Mouse (Mus musculus) megakaryocyte, adult 5-6 weeks (primary cell): ENCODE results near the gene Bbs7. TPM values are rescaled to one million over a fixed set of nuclear protein-coding genes. Genes with fewer than 3 reads are reported as not detected.
"Not testable (repeated sequence)": the region's sequence is repeated elsewhere in the genome, so short reads cannot be mapped to it uniquely, and the experiment has no call there.

Experiments used
- ATAC-seq: 2 replicates; pipeline ENCODE4 v1.8.0; 2016; ENCODE audit warnings: mild to moderate bottlenecking, inconsistent platforms; ENCODE audit not compliant: poor library complexity, severe bottlenecking
- total RNA-seq, 2 experiments: library from RNA; stranded (forward) in 1 of 2; stranded (reverse) in 1 of 2; fragments of 153-499, 151-499 nt in 1 of 2; fragments of 221-1000, 200-1000 nt in 1 of 2; gene quantifications; 2 replicates each; pipeline versions ENCODE4 v1.2.3 to v1.2.4; 2015 to 2017

Gene Bbs7
- 1.0 and 1.2 TPM in 2 replicates for total RNA-seq (2015)
- 4.8 TPM in 2 replicates for total RNA-seq (2017)

DNA sequence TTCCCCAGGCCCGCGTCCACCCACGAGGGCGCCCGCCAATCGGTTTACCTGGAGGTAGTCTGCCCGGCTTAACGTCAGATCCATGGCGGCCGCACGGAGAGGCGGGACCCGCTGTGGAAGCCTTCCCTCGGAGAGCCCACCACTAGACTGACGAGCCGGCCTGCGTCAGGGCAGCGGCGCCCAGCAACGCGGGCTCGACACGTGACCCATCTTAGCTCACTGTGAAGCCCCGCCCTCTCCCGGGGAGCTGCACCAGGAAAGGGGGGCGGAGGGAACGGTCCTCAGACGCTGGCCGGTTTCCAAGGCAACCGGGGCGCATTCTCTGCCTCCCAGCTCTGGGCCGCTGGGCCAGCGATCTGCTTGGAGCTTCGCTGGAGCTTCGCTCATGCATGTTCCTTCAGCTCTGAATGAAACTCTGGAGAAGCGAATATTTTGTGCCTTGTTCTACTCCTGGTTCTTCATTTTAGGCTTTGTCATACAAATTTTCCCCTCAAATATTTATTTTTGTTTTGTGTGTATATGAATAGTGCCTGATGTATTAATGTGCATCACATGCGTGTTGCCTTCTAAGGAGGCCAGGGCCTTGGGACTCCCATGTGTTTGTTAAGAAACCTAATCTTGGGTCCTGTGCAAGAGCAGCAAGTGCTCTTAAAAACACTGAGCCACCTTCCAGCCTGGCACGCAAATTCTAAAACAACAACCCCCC, at the start of gene Bbs7:
Gene Bbs7, minus strand, starts transcription at position 276 of the 706 bp plus-strand sequence.
- peak; percentile 99 for ATAC-seq

DNA sequence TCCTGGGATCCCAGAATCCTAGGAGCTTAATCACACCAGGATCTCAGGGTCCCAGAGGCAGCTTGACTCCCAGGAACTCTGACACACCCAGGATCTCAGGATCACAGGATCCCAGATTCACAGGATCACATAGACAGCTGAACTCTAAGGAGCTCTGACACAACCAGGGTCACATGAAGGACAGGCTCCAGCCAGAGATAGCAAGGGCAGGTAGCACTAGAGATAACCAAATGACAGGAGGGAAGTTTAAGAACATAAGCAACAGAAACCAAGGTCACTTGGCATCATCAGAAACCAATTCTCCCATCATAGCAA, 31.9 kb upstream of the Bbs7 start:
- ATAC-seq = not testable (repeated sequence)

DNA sequence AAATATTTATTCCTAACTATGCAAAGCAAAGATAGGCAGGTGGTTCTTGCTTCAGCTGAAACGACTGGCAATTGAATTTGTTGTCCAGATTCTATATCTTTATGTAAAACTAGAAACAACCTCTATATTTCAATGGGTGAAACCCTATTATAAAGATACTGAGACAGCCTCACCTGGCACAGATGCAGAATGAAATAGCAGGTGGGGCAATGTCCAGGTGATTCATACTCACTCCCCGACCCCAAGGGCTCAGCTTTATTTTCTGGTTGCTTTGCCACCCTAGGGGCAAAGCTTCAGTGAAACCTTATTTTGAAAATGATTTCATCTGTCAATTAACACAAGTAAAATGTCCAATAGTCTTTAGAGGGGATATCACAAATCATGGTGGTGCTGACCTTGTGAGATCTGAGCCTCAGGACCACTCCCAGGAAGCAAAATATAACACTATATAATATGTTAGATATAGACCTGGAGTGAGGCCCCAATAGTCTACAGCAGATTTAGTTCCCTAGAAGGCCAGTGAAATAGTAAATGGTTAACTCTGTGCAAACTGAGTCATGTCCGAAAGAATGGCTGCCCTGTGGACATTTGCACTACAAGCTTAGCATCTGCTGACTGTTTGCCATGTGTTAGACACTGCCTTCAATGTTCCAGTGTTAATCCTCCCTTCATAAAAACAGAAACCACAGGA, 31.4 kb upstream of the Bbs7 start:
- ATAC-seq = no peak

DNA sequence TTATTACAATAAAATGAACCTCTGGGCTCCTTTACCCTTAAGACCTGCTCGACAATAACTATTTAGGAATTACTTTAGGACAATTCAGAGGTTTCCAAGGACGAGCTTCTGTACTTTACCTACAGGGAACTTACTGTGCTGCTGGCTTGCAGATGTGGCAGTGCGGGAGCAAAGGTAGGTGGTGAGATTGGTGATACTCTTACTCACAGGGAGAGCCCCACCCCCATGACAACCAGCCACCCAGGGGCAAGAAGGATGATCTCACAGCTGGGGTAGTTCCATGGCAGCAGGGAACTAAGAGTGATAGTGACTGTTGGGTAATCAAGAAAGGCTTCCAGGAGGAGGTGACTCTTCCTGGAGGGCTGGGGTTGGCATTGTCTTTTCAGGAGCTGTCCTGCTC, 30.1 kb upstream of the Bbs7 start:
- ATAC-seq = no peak

GRCm38 (mm10) chr3:36642736-36643135, 29.5 kb upstream of the Bbs7 start:
- no peak for ATAC-seq

GRCm38 (mm10) chr3:36640787-36641186, 27.5 kb upstream of the Bbs7 start:
- ATAC-seq = no peak

GRCm38 (mm10) chr3:36635449-36635848, 22.2 kb upstream of the Bbs7 start:
- ATAC-seq = no peak

GRCm38 (mm10) chr3:36626803-36627202, 13.5 kb upstream of the Bbs7 start:
- ATAC-seq = no peak

DNA sequence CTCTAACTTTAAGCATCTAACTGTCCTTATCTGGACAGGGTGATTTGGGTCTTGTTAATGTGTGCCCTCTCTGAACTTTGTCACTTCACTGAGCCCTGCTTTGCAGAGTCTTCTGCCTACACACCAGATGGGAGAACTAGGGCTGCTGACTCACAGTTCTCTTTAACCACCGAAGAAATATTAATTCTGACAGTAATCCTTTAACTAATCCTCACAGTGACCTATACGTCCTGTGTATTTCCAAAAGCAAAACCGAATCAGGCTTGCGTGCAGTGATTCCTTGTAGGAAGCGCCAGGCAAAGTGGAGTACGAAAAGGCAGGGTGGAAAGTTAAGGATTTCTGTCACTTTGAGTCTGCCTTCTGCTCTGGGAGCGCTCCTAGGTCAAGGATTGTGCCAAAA, 4.9 kb upstream of the Bbs7 start:
- no peak for ATAC-seq

DNA sequence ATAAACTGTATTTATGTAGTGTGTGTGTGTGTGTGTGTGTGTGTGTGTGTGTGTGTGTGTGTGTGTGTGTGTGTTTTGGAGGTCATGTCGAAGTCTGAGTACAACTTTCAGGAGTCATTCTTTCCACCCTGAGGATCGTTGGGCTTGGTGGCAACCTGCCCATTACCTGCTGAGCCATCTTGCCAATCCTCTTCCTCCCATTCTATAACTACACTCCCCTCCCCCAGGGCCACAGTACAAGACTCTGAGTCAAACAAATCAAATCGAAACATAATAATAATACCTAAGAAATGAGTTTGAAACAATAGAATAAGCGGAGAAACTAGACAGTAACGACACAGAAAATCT, 605 bp upstream of the Bbs7 start:
- no peak for ATAC-seq

GRCm38 (mm10) chr3:36612687-36613086, 590 bp downstream of the Bbs7 start:
- no peak for ATAC-seq

- ATAC-seq = no peak
Observed at GRCm38 (mm10) chr3:36605894-36606783, 7.1 kb downstream of the Bbs7 start.

DNA sequence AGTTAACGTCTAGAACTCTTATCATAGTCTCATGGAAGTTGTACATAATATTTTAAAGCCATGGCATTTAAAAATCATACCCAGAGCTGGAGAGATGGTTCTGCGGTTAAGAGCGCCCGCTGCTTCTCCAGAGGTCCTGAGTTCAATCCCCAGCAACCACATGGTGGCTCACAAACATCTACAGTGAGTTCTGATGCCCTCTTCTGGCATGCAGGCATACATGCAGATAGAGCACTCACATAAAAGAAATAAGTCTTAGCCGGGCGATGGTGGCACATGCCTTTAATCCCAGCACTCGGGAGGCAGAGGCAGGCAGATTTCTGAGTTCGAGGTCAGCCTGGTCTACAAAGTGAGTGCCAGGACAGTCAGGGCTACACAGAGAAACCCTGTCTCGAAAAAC, 13.5 kb downstream of the Bbs7 start:
- ATAC-seq = not testable (repeated sequence)

GRCm38 (mm10) chr3:36598811-36599210, 14.5 kb downstream of the Bbs7 start:
- no peak for ATAC-seq

DNA sequence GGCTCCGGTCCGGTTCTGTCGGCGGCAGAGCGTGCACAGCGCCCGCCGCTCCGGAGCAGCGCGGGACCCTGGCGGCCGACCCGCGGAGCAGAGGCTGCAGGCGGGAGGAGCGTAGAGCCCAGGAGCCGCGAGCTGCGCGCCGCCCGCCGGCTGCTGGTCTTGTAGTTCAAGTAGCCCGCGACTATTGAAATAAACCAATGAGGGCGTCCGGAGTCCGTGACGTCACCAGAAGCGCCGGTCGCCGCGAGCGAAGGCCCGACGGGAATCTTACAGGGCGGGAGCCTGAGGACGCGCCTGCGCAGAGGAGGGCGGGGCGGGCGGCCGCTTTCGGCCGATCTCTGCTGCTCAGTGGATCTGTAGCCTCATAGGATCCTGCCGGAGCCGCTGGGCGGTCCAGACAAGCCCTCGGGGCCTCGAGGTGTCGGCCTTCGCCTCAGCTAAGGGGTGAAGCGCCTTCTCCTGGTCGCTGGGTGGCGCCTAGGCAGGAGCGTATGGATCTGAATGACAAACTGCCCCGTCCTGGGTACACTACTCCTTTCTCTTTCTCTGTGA, 41.4 kb downstream of the Bbs7 start, which contains the start of gene Ccna2:
Gene Ccna2, minus strand, starts transcription at position 324 of the 552 bp plus-strand sequence.
- ATAC-seq = peak; percentile 96

DNA sequence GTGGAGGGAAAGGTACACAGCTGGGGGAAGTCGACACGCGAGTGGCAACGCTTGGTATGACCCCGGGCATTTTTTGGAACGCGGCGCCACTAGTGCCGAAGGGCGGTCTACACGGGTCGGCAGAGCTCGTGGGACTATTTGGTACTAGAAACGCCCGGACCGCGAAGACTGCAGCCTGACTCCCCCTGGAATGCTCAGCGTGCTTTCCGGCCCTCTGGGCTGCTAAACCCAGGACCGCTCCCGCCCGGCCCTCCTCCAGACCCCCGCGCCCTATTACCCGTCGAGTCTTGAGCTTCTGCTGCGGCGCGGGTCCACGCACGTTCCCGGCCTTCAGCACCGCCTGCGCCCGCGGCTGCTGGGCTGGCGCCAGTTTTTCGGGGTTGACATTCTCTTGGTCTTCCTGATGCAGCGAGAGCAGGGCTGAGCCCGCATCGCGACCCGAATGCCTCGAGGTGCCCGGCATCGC, 41.9 kb downstream of the Bbs7 start:
- no peak for ATAC-seq

DNA sequence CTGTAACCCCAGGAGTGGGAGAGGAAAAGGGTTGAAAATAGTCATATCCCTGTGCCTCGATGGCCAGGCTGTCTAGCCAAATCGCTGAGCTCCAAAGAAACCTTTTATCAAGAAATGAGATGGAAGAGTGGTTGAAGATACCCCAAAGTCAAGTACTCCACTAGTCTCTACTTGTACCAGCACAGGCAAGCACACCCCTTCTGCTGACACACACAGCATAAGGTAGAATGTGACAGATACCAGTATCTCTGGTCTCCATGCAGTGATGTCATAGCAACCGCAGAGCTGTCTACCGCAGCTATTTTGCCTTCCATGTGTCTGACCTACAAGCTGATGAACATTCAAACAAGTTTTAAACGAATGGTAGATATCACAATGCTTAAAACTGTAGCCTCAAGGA, 43.4 kb downstream of the Bbs7 start:
- no peak for ATAC-seq

DNA sequence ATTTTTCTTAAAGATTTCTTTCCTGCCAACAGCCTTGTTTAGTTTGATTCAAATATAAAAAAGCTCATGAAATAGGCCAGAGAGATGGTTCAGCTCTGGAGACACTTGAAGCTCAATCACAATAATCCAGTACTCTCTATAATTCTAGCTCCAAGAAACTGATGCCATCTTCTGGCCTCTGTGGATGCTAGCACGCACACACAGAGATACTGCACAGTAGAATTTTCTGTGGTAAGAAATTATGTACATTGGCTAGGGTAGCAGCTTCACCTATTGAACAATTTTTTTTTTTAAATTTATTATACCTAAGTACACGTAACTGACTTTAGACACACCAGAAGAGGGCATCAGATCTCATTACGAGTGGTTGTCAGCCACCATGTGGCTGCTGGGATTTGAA, 49.6 kb downstream of the Bbs7 start:
- ATAC-seq = no peak

DNA sequence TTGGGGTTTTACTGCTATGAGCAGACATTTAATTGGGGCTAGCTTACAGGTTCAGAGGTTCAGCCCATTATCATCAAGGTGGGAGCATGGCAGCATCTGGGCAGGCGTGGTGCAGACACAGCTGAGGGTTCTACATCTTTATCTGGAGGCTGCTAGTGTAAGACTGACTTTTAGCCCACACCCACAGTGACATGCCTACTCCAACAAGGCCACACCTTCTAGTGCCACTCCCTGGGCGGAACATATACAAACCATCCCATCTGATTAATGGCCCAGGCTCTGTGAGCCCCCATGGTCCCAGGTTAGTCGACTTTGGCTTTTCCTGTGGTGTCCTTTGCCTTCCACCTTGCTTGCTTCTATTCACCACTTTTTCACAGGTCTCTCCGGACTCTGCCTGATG, 53.7 kb downstream of the Bbs7 start:
- ATAC-seq = no peak

- ATAC-seq = no peak
Observed at GRCm38 (mm10) chr3:36557601-36558000, 55.7 kb downstream of the Bbs7 start.

DNA sequence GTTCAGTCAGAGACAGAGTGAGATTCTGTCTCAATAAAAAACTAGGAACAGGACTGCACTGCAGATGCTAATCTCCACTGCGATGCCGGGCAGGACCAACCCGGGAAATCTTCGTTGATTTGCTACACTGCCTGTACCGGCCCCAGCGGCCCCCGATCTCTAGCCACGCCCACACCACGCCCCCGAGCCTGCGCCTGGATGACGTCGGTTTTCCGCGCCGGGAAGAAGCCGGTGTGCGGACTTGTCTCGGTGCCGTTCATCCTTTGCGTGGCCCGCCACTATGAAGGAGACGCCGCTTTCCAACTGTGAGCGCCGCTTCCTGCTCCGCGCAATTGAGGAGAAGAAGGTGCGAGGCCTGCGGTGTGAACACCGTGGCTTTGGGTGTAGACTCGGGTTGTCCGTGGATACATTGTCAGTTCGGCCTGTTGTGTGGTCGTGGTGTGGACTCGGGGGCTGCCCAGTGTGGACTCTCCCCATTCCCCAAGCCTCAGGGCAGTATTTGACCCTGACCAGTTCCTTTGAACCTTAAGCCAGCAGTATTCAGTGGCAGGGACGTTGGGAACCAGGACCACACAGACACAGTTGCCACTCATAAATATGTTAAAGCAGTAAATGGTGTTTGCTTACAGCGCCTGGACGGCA, 60.8 kb downstream of the Bbs7 start, which contains the start of gene Exosc9:
Gene Exosc9, plus strand, starts transcription at position 201 of the 642 bp plus-strand sequence.
- ATAC-seq = peak; percentile 99
